Mouse (Mus musculus): ENCODE measurements at regions not wholly inside any gene's neighbourhood (a gene's known extent, or its start where the extent isn't known, plus 50 kb on each side); places are given as distances from the start of the nearest gene placed in this dataset.
"Not testable (repeated sequence)": the region's sequence is repeated elsewhere in the genome, so short reads cannot be mapped to it uniquely, and the experiment has no call there.

DNA sequence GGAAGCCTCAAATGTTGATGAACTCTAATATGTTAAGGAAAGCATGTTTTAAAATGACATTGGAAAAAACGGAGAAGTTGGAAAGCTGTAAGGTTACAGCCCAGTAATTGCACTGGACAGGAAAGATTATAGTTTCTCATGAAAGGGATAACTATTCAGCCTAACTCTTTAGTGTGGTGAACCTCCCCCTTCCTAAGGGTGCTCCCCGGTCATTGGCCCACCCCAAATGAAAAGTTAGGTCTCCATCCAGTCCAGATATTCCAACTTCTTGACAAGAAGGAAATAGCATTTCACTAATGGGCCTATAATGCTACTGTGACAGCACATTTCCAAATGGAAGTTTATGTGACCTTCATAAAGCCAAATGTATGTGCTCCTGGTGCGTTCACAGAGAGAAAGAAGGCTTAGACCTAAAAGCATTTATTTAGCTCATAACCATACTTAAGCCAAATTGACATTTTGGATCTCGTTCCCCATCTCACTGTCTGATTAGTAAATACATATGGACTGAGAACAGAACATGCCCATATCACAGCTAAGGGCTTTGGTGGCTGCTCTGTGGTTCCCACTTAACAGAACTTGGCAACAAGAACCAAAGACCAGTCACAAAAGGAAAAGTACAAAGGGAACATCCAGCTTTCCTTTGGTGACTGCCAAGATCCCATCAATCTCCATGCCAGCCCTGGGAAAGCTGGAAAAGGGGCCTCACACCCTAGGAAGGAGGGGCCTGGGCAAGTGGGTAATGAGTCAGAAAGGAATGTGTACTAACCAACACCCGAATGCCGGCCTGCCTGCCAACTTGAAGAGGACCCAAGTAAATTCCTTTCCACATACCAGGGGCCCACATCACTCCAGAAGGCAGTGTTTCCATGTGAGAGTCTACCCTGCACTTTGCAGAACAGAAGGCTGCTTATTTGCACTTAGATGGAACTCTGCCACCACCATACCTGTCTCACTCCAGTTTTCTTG, 155.1 kb upstream of the Chst7 start:
- TF ChIP-seq CTCF (IDR thresholded peaks at IDR 0.05; ENCODE audit: borderline replicate concordance, extremely low read depth, insufficient read depth, insufficient read length): no peak
- no peak for TF ChIP-seq POLR2A (IDR thresholded peaks at IDR 0.05; ENCODE audit: borderline replicate concordance, extremely low read depth, insufficient read depth, insufficient read length, poor library complexity, severe bottlenecking)
- peak; percentile 95 for DNase-seq (ENCODE audit: low read depth)

DNA sequence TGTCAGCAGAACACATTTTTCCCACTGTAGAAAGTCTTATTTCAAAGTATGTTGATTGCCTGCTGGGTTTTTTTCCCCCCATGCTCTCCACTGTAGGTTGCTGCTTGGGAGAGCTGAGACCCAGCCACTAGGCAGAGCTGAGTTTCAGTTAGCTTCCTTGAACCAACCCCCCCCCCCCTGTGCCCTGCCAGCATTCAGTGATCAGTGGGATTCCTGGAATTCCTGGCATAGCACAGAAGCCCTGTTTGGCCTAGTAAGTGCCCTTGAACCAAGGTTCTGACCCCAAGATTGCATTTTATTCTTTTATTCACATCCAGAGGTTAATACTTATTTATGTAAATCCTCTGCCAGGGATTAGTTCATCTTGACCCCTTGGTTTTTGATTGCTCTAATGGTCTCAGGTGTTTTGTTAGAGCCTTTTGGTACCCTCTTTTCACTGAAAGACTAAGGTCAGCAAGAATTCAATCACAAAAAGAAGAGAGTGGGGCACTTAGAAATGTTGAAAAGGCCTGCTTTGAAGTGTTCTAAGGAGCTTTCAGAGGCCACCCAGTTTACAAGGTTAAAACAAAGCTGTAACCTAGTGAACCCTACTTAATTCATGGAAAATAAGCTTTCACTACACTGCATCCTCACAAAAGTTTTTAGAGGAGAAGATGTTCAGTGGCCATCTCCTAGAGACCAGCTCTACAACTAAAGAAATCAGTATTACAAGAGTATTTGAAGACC, 152.6 kb upstream of the Chst7 start:
- no peak for TF ChIP-seq POLR2A (IDR thresholded peaks at IDR 0.05; ENCODE audit: borderline replicate concordance, extremely low read depth, insufficient read depth, insufficient read length, poor library complexity, severe bottlenecking)
- no peak for TF ChIP-seq CTCF (IDR thresholded peaks at IDR 0.05; ENCODE audit: borderline replicate concordance, extremely low read depth, insufficient read depth, insufficient read length)
- DNase-seq (ENCODE audit: low read depth): peak; percentile 67

DNA sequence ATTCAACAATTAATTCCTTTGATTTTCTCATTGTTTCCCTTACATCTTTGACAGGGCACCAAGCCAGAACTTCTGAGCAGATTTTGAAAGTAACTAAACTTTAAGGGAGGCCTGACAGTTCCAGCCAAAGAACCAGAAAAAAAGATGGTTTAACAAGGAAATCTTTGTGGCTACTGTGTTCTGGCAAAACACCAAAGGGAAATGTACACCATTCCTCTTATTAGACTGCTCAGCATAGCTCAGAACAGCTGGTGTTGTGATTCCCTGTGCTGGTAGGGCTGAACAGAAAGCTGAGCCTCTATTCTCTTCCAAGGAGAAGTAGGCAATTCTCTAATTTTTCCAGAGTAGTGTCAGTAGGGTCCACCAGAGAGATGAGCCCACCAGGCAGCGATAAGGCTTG, 142.4 kb upstream of the Chst7 start:
- peak; percentile 60 for DNase-seq (ENCODE audit: low read depth)
- TF ChIP-seq CTCF (IDR thresholded peaks at IDR 0.05; ENCODE audit: borderline replicate concordance, extremely low read depth, insufficient read depth, insufficient read length) (no peak), POLR2A (IDR thresholded peaks at IDR 0.05; ENCODE audit: borderline replicate concordance, extremely low read depth, insufficient read depth, insufficient read length, poor library complexity, severe bottlenecking) (no peak)

DNA sequence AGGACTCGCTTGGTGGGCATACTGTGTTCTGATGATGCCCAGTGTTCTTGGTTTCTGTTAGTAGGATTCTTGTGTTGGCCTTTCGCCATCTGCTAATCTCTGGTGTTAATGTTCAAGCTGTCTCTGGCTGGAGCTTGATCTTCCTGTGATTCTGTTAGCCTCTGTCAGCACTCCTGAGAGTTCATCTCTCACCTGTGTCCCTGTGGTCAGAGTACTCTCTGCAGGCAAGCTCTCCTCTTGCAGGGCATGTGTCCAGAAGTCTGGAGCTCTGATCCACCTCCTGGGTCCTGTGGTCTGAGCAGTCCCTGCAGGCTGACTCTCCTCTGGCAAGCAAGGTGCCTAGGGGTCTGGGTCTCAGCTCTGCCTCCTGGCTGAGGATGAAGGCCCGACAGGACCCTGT, 130.0 kb upstream of the Chst7 start:
- not testable (repeated sequence) for DNase-seq (ENCODE audit: low read depth)

DNA sequence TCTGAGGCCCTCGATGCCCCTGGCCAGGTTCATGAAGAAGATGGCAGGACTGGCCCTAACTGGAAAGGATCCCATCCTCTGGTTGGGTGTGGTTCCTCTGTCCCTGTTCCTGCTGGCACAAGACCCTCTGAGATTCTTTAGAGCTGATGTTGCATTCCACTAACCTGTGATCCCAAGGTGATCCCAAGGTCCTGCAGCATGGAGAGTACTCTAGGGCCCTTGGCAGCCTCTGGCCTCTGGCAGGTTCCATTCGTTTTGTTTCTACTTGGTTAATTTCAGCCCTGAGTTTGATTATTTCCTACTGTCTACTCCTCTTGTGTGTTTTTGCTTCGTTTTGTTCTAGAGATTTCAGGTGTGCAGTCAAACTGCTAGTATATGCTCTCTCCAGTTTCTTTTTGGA, 129.5 kb upstream of the Chst7 start:
- no peak for TF ChIP-seq CTCF (IDR thresholded peaks at IDR 0.05; ENCODE audit: borderline replicate concordance, extremely low read depth, insufficient read depth, insufficient read length)
- no peak for TF ChIP-seq POLR2A (IDR thresholded peaks at IDR 0.05; ENCODE audit: borderline replicate concordance, extremely low read depth, insufficient read depth, insufficient read length, poor library complexity, severe bottlenecking)
- no peak for DNase-seq (ENCODE audit: low read depth)

DNA sequence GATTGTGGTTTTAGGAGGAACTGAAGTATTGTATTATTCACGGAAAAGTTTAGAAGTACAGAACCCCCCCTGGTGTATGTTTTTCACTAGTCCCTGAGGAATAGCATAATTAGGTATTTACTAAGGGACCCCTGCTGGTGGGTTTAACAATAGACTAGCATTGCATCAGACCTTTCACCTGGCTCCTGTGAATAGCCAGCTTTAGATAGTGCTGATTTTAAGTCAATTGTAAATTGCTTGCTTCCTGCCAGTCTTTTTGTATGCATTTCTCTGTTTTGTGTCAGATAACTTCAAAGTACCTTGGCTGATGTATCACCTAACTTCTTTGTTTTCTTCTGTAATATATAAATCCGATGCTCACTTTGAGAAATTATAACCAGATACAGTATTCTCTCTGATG, 116.1 kb upstream of the Chst7 start:
- TF ChIP-seq CTCF (IDR thresholded peaks at IDR 0.05; ENCODE audit: borderline replicate concordance, extremely low read depth, insufficient read depth, insufficient read length) (no peak), POLR2A (IDR thresholded peaks at IDR 0.05; ENCODE audit: borderline replicate concordance, extremely low read depth, insufficient read depth, insufficient read length, poor library complexity, severe bottlenecking) (no peak)
- no peak for DNase-seq (ENCODE audit: low read depth)
